Mouse (Mus musculus): Measurements from ENCODE around the gene Frmd6.

The Frmd6 gene

DNA sequence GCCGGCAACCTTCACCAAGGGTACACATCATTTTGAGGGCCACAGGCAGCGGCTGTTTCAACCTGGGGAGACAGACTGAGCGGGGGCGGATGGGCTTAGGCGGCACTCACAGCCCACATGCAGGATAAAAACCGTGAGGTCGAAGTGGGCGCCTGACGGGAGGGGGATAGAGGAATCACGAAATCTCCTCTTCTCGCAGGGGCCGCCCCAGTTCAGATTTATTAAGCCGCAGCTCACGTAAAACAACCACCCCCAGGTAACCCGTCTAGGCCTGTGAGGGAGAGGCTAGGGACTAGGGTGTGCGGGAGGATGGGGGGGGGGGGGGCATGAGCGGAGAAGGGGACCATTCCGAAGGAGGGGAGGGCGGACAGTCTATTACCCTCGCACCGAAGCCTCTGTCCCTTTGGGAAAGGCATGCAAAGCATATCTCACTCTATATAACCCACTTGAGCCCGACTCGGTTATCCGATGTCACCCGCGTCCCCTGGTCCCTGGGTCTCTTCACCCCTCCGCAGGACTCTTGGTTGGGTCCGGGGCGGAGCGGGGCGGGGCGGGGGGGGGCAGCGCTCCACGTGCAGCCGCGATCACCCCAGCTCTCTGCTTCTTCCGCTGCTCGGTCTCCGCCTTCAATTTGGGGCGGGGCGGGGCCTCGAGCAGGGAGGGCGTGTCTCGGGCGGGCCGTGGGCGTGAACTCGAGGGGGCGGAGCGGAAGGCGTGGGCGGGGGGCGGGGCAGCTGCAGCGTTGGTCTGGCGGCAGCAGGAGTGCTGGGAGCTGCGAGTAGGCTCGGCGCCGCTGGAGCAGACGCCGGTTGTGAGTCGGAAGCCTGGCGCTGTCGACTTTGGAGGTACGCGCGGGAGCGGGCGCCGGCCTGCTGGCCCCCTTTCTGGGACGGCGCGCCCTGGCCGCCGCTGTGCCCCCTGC, at the start of gene Frmd6:
Frmd6 (plus strand) TSS at position 786 of the 922 bp plus-strand sequence.
- peak; percentile 95 for DNase-seq

DNA sequence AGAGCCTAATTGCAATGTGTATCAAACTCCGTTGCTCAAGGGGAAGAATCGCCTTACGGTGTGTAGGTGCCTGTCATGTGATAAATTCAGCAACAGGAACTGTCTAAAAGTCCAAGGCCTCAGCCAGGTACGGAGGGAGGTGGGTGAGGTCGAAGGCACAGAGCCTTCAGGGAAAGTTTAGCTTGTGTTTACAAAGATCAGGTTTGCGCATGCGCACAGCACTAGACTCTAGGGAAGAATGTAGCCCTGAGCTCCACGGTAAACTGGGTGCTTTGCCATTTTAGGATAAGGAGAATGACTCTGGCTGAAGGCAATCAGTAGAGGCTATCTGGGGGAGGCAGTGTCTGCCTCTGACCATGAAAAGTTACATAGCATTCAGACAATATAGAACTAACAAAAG, 49.7 kb upstream of the Frmd6 start:
- no peak for DNase-seq

DNA sequence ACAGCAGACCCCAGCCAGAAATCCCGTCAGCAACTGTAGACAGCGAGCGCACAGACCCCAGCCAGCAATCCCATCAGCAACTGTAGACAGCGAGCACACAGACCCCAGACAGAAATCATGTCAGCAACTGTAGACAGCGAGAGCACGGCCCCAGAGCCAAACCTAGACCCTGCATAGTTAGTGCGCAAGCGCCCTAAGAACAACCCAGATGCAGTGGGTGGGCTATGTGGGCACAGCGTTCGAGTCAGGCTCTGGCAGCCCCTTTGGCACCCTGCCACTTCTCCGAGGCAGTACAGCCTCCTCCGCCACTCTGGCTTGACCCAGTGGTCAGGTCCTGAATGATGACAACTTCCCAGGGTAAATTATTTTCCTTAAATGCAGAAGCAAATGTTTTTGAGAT, 48.6 kb upstream of the Frmd6 start:
- DNase-seq: no peak

DNA sequence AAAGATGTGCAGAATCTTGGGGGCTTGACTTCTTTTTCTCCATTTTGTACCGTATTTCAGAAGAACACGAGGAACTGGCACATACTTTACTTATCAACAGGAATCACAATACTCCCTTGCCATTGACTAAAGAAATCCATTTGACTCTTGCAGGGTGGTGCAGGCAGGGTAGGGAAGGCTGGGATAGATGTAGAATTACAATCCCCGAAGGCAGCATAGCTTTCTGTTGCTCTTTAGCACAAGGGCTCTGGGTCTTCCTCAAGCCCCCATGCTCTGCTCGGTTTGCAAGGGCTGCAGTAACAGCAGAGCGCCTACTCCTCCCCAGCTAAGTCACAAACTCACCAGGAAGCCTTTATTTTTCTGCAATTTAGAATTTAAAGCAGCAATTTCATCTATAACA, 47.8 kb upstream of the Frmd6 start:
- DNase-seq: no peak

DNA sequence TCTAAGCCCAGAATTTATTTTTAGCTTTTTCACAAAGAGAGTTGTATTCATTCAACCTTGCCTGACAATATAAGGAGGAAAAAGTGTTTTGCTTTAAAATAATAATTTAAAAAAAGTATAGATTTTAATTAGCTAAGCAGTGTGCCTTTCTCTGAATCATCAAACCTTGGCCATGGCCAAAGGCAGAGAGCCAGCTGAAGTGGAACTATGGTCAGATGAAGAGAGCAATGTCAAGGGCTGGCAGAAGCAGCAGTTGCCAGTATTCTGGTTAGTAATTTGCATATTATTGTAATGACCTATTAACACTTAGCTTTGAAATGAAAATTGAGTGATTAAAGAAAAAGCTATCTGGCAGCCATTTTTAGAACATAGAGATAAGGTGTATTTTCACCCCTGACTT, 47.4 kb upstream of the Frmd6 start:
- DNase-seq: no peak

DNA sequence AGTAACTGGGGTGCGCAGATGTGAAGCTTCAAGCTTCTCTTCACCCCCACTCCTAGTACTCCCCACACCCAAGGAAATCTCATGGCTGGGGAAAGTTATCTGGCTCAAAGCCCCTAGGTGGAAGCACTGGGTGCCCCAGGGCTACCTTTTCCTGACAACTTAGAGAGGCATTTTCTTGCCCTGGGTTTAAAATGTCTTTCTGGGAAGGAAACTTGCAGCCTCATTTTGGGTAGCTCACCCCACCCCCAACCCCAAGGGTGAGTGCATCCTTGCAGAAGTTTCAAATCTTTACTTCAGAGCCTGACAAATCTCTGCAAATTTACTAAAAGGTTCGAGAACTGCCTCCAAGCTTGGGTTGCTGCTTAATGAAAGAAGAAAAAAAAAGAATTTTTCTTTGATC, 47.0 kb upstream of the Frmd6 start:
- no peak for DNase-seq

DNA sequence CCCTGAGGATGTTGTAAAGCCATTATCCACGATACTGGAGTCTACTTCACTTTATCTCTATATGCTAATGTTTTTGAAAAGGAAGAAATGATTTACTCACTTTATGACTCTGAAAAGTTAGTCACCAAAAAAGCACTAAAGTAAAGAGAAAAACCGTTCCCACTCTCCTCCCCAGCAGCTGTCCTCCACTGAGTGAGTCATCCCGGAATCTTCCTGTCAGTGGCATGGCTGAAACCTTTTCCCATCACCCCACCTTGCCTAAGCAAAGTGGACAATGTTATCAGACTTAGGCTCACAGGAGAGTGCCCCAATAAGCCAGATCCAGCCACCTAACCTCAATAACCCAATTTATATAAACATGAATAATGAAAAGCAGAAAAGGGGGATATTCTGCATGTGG, 46.6 kb upstream of the Frmd6 start:
- no peak for DNase-seq

DNA sequence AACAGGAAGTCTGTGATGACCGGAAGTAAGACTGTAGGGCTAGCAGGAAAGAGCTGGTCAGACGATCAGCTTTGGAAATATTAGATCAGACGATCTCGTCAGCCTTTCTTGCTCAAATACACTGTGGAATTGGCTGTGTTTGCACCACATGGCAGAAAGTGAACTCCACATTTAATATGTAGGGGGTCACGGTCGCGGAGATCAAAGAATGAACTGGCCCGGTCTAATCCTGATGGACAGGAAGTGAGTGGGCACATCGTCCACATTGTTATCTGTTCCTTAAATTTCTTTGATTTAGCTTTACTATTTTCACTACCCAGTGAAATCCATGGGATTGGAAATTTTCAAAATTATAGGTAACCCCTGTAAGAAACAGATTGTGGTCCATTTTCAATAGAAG, 42.3 kb upstream of the Frmd6 start:
- no peak for DNase-seq

DNA sequence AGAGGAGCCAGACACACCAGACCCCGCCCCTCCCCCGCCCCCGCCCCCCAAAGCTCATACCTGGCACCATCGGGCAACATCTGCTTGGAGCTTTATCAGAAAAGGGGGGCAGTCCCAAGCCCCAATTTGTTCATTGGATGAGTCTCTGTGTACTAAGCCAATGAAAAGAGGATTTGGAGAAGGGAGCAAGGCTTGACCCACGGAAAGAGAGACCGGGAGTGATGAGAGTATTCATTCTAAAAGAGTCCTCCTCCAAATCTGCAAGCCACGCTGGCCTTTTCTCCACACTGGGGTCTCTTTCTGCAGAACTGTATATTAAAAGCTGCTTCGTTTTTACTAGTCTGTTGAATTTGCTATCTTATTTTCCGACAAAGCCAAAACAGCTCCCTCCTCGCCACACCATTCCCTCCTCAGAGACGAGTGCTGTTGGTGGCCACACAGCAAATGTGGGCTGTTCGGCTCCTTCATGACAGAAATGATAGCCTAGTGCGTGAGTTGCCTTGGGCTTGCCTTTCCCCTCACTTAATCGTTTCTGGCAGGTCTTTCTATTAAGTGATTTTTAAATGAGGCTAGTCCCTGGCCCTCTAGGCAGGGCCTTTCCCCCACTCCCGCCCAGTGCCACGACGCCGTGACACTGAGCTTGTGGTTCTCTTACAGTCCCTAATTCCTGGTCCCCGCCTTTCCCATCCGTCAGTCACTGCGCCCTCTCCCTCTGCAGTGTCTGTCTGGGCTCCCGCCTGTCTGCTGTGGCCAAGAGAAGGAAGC, 41.7 kb upstream of the Frmd6 start:
- DNase-seq: no peak

DNA sequence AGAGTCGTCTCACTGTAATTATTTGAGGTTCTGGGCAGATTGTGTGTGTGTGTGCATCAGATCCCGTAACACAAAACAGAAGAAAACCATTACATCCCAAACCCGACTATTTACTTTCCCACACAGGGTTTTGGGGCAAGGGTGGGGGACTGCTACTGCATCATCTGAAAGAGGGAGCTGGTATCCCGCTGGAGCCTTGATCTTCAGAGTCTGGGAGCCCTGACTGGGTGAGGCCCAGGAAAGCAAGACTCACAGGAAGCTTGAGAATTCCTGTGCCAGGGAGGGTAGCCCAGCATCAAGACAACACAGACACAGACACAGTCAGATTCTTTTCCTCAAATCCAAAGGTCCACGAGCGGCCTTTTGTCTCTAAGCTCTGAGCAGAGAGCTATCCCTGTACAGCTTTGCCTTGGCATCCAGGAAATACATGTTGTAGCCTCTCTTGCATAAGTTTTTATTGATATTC, 41.0 kb upstream of the Frmd6 start:
- no peak for DNase-seq

DNA sequence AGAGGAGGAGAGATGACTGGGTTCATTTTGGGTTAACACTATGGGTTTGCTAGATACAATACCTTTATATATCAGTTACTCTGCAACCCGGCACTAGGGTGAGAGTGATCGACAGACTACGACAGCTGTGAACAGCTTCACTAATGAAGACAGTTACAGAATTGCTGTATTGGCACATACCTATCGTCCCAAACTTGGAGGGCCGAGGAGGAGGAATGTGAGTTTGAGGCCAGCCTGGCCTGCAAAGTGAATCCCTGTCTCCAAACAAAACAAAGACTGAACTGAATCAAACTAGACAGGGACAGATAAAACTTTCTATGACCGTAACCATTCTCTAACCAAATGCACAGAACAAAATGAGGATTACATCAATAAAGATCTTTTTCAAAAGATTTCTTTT, 36.0 kb upstream of the Frmd6 start:
- DNase-seq: no peak

DNA sequence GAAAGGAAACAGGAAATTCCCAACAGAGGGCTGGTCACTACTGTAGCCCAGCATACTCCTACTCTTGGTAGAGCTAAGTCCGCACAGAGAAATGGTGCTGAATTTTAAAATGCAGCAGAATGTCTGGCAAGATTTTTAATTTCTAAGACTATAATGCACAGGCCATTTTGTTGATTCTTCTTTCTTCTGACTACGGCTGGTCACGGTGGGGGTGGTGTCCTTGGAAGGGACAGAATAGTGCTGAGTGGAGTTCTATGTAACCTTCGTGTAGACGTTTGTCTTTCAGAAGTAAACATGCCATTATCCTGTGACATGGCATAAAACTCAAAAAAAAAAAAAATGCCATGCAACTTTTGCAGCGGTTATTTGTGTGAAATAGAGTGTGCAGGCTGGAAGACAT, 32.0 kb upstream of the Frmd6 start:
- DNase-seq: no peak

DNA sequence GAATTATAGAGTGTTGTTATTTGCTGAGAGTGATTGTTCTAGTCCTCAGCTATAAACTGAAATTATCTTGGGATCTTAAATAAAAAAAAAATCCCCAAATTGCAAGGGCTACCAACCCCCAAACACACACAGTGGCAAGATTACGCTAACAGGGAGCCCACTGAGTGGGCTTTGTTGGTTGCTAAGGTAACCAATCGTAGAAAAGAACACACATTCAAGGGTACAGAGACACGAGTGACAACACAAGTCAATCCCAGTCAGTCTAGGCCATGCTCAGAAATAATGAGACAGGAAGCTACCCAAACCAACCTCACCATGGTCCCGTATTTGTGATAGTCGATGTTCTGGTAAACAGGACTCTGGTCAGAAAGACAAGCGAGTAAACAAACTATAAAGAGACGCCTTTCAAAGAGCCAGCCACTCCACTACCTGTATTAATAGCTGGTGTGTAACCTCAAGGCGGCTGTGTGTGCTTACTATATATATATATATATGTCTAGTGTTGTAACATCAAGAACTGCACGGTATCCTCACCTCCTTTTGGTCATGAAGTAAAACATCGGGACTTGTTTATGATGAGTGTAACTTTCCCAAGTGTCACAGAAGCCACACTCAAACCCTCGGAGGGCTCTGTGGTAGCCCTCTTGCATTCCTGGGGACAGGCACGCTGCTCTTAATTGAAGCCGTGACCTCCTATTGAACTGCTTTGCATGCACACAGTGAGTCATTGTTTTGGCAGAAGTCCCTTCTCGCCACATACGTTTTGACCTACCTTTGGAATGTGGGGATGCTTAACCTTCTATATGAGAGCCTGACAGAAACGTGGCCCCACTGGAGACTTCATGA, 30.5 kb upstream of the Frmd6 start:
- DNase-seq: no peak

DNA sequence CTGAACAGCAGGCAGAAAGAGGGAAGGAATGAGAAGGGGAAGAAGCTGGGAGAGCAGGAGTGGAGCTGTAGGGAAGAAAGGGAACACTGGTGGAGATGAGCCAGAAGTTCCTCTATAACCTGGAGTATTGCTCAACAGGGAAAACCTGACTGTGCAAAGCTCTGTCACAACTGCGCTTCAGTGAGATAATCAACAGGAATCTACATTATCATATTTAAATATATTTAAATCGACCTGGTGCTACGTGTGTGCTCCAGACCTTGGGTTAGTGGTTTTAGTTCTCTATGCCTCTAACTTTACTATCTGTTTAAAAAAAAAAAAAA, 30.0 kb upstream of the Frmd6 start:
- no peak for DNase-seq

DNA sequence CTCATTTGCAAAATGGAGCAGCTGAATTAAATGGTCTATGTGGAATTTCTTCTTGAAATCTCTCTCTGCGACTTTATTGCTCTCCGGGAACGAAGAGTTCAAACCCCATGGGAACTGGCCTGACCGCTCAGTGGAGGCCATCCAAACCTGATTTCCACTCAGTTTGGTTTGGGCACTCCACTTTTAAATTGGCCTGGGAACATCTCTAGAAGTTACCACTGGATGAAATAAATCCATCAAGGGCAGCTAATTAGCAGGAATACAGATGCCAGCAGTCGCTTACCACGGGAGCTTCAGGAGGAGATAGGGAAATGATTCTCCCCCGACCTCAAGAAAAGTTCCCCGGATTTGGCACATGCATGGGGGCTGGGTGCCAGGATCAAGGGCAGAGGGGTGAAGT, 26.8 kb upstream of the Frmd6 start:
- no peak for DNase-seq

DNA sequence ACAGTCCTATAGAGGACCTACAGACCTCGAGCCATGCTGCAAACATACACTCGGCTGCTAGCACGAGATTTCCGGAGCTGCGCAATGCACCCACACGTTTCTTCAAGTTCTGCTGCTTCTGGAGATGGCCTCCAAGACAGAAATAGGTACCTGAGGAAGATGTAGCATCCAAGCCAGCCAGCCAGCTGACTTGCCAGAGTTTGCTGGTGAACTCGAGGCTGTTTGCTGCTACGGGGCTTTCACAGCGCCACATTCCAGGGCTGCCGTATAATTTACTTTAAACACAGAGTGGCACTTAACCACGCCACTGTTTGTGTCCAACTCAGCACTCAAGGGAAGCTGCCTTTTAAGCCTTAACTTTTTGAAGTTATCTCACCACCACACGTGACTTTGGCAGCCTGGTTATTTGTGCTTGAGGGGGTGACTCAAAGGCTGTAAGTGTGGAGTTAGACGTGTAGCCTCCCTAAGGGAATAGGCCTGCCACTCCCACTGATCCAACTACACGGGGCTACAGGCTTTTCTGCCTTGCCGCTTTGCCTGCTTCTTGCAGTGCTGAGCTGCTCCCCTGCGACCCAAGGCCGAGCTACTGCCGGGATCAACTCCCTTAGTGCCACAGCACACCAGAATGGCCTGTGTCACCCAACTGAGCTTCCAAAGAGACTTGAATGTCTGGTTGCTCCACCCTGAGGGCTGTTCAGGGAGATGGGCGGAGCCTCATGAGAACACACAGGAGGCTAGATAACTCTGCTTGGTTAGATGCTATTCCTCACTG, 25.9 kb upstream of the Frmd6 start:
- DNase-seq: no peak

DNA sequence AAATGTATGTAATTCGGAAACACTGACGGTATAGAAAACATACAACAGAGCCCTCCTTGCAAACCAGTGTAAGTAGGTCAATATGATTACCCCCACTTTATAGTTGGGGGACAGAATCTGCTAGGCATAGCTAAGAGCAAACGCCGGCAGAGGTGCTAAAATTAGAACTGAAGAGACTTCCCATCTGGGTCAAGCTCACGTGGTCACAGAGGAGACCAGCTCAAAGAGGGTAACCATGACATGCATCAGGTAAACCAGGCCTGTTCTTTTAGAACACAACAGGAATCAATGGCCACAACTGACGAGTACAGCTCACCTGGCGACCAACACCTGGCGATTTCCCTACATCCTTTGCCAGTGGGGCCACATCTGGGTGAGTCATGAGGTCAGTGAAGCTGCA, 25.2 kb upstream of the Frmd6 start:
- DNase-seq: no peak

DNA sequence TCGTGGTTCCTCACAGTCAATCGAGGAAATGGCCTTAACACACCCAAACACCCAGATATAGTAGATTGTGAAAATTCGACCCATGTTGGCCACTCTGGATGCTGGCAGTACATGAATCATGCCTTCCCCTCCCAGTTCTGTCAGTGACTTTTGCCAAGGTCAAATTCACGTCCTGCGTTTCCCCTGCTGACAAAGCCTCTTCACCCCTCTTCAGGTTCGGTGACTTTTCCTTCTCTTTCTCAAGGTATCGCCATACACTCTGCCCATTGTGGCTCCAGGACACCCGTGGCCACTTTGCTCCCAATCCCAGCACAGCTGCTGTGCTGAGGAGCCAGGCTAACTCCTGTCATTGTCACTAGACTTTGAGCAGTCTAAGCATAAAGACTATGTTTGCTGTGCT, 24.0 kb upstream of the Frmd6 start:
- no peak for DNase-seq

DNA sequence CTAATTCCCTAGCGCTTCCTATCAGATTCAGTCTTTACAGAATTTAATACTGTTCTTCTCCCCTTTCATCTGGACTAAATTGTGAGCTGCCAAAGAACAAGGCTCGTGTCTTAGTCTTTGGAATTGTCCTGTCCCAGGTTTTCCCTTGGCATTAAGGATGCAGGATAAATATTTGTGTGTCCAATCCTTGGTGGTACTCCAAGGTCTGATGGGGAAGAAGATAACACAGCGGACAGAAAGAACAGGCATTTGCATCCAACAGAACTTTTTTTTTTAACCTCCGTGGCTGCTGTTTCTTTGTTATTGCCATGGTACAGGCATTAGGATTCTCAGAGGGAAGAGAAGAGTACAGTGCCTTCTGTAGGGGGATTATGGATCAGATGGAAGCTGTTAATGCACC, 21.8 kb upstream of the Frmd6 start:
- DNase-seq: no peak

DNA sequence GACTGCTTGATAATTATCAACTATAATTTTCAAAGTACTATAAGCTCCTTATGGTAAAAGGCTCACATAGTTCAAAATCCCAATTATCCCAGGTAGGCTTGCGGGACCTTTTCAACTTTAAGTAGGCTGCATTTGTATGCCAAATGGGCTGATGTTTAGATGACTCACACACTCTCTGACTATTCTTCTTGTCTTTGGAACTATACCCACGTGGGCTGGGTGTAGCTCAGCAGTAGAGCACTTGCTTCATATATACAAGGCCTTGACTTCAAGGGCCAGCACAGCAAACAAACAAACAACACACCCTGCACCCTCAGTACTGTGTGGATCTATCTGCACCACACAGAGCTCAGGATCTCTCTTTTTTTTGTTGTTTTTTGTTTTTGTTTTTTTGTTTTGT, 20.3 kb upstream of the Frmd6 start:
- DNase-seq: no peak

DNA sequence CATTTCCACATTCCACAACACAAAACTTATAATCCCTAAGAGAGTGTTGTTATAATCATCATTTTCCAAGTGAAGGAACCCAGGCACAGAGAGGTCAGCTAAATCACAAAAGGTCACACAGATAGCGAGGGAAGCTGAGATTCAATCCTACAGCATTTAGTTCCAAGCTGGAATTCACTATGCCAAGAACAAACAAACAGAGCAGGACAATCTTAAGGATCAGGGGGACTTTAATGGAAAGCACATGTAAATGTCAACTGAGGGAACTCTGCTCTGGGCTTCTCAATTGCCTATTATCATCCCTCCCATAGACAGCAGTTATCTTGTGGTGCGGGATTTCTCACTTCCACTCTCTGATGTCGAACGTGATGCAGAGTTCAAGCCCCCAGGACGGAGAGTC, 17.8 kb upstream of the Frmd6 start:
- DNase-seq: no peak

DNA sequence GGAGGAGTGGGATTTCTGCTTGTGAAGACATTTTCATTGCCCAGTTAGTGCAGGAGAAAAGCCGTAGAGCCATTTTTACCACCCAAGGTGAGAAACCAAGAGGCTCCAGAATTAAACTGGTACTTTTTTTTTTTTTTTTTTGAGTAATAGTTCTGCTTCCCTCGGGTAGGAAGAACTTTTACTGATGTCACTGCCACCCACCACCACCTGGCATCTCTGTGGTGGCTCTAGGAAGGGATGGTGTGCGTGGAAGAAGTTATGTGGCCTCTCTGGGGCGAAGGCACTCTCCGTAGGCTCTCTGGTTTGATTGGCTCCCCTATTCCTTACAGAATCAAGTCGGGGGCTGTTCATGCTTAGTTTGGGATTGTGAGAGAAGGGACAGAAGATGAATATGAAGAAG, 17.3 kb upstream of the Frmd6 start:
- DNase-seq: no peak

DNA sequence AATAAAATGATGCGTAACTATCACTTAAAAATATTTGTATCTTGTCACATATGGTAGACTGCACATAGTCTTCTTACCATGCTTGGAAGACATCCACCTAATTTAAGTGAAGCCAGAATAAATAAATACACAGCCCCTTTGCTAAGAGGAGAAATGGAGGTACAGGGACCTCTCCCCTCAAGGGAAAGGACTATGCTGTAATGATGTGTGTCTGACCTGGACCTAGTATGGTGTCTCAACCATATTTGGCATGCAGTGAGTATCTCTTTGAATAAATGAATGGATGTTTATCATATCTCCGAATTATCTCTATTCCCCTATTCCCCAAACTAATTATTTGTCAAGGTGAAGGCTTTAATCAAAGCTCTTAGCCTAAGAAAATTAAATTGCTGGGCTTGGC, 15.4 kb upstream of the Frmd6 start:
- DNase-seq: no peak
